Mouse (Mus musculus) MEL (cell line): ENCODE data around the gene Mfap2. TPM values are rescaled to one million over a fixed set of nuclear protein-coding genes. Genes with fewer than 3 reads are reported as not detected.

Experiments
- DNase-seq: peaks from one replicate; pipeline ENCODE4 v3.0.0; 2011; ENCODE audit warnings: low read depth, low spot score
- H3K27ac ChIP-seq: 2 replicates; pipeline ENCODE4 v1.5.1; 2012; ENCODE audit warnings: low read depth, mild to moderate bottlenecking, control low read depth, low read length, moderate library complexity; ENCODE audit not compliant: control insufficient read depth
- H3K27me3 ChIP-seq, 2 experiments: fragments of 150-350 bp in 1 of 2; sonication (generic) in 1 of 2; 2 replicates each; pipeline ENCODE4 v1.6.1; 2012; ENCODE audit warnings: low read length in 2 of 2, mild to moderate bottlenecking in 2 of 2, improper control_type of control experiment in 1 of 2, moderate library complexity in 1 of 2; ENCODE audit not compliant: insufficient read depth in 2 of 2, control insufficient read depth in 1 of 2
- H3K36me3 ChIP-seq, 2 experiments: 2 replicates each; pipeline ENCODE4 v1.6.1; 2012 to 2014; ENCODE audit warnings: low read length in 2 of 2, improper control_type of control experiment in 1 of 2, inconsistent platforms in 1 of 2, mild to moderate bottlenecking in 1 of 2; ENCODE audit not compliant: insufficient read depth in 2 of 2, control insufficient read depth in 1 of 2
- H3K4me1 ChIP-seq, 2 experiments: fragments of 150-350 bp in 1 of 2; sonication (generic) in 1 of 2; 2 replicates each; pipeline ENCODE4 v1.6.1; 2012; ENCODE audit warnings: low read length in 2 of 2, improper control_type of control experiment in 1 of 2, mild to moderate bottlenecking in 1 of 2; ENCODE audit not compliant: insufficient read depth in 2 of 2, control insufficient read depth in 1 of 2
- H3K4me3 ChIP-seq, 2 experiments: fragments of 150-350 bp in 1 of 2; sonication (generic) in 1 of 2; 2 replicates each; pipeline ENCODE4 v1.5.1; 2012; ENCODE audit warnings: low read depth in 2 of 2, low read length in 2 of 2, mild to moderate bottlenecking in 2 of 2, moderate library complexity in 2 of 2, control low read depth in 1 of 2, improper control_type of control experiment in 1 of 2; ENCODE audit not compliant: control insufficient read depth in 1 of 2, insufficient read depth in 1 of 2
- H3K79me2 ChIP-seq: 2 replicates; pipeline ENCODE4 v1.6.1; 2012; ENCODE audit warnings: mild to moderate bottlenecking, low read length, moderate library complexity; ENCODE audit not compliant: control insufficient read depth, poor library complexity, insufficient read depth
- H3K9ac ChIP-seq: 2 replicates; pipeline ENCODE4 v1.6.1; 2012; ENCODE audit warnings: low read depth, mild to moderate bottlenecking, control low read depth, low read length, moderate library complexity; ENCODE audit not compliant: control insufficient read depth, poor library complexity, severe bottlenecking
- H3K9me3 ChIP-seq: fragments of 150-350 bp; sonication (generic); replicated peaks from 2 replicates; pipeline ENCODE4 v1.6.1; 2012; ENCODE audit warnings: mild to moderate bottlenecking, low read length, improper control_type of control experiment, moderate library complexity; ENCODE audit not compliant: insufficient read depth
- BHLHE40 ChIP-seq: IDR thresholded peaks from 2 replicates; pipeline ENCODE4 v1.6.1; 2012; ENCODE audit warnings: low read depth, mild to moderate bottlenecking, inconsistent platforms, low read length, improper control_type of control experiment, borderline replicate concordance
- ELF1 ChIP-seq: IDR thresholded peaks from 2 replicates; pipeline ENCODE4 v1.6.1; 2014; ENCODE audit warnings: low read depth, mild to moderate bottlenecking, inconsistent platforms, low read length, improper control_type of control experiment, moderate library complexity
- EP300 ChIP-seq, 2 experiments: IDR thresholded peaks; 2 replicates each; pipeline ENCODE4 v1.6.1; 2011; ENCODE audit warnings: improper control_type of control experiment in 2 of 2, low read length in 2 of 2, low read depth in 1 of 2, mild to moderate bottlenecking in 1 of 2
- ETS1 ChIP-seq: IDR thresholded peaks from 2 replicates; pipeline ENCODE4 v1.6.1; 2012; ENCODE audit warnings: low read depth, mild to moderate bottlenecking, inconsistent platforms, low read length, improper control_type of control experiment, moderate library complexity
- GATA1 ChIP-seq: IDR thresholded peaks from 2 replicates; pipeline ENCODE4 v1.6.1; 2011; ENCODE audit warnings: low read depth, low read length, improper control_type of control experiment
- HCFC1 ChIP-seq: IDR thresholded peaks from 2 replicates; pipeline ENCODE4 v1.6.1; 2012; ENCODE audit warnings: low read depth, mild to moderate bottlenecking, inconsistent platforms, low read length, improper control_type of control experiment, moderate library complexity
- JUND ChIP-seq: IDR thresholded peaks from 2 replicates; pipeline ENCODE4 v1.6.1; 2011; ENCODE audit warnings: low read depth, mild to moderate bottlenecking, improper control_type of control experiment, low read length
- KAT2A ChIP-seq: conservative IDR thresholded peaks from 2 replicates; pipeline ENCODE4 v1.6.1; 2012; ENCODE audit warnings: low read depth, low read length, improper control_type of control experiment, inconsistent platforms
- MAFK ChIP-seq: IDR thresholded peaks from 2 replicates; pipeline ENCODE4 v1.6.1; 2011; ENCODE audit warnings: low read depth, mild to moderate bottlenecking, low read length, improper control_type of control experiment, borderline replicate concordance
- MAX ChIP-seq: IDR thresholded peaks from 2 replicates; pipeline ENCODE4 v1.6.1; 2011; ENCODE audit warnings: low read length, improper control_type of control experiment
- MAZ ChIP-seq: IDR thresholded peaks from 2 replicates; pipeline ENCODE4 v1.6.1; 2012; ENCODE audit warnings: low read depth, mild to moderate bottlenecking, inconsistent platforms, low read length, improper control_type of control experiment
- MEF2A ChIP-seq: IDR thresholded peaks from 2 replicates; pipeline ENCODE4 v1.6.1; 2014; ENCODE audit warnings: low read depth, mild to moderate bottlenecking, inconsistent platforms, low read length, improper control_type of control experiment; ENCODE audit not compliant: poor library complexity, insufficient replicate concordance, severe bottlenecking; ENCODE audit errors: extremely low read depth
- MXI1 ChIP-seq: IDR thresholded peaks from 2 replicates; pipeline ENCODE4 v1.6.1; 2011; ENCODE audit warnings: mild to moderate bottlenecking, low read depth, low read length, improper control_type of control experiment
- MYB ChIP-seq: IDR thresholded peaks from 2 replicates; pipeline ENCODE4 v1.6.1; 2011; ENCODE audit warnings: mild to moderate bottlenecking, low read depth, low read length, improper control_type of control experiment
- MYC ChIP-seq: IDR thresholded peaks from 2 replicates; pipeline ENCODE4 v1.6.1; 2011; ENCODE audit warnings: low read depth, mild to moderate bottlenecking, low read length, improper control_type of control experiment, moderate library complexity
- NRF1 ChIP-seq: IDR thresholded peaks from 2 replicates; pipeline ENCODE4 v1.6.1; 2014; ENCODE audit warnings: low read depth, mild to moderate bottlenecking, inconsistent platforms, low read length, improper control_type of control experiment, moderate library complexity; ENCODE audit not compliant: poor library complexity, insufficient read depth, severe bottlenecking
- POLR2A ChIP-seq, 2 experiments: IDR thresholded peaks; 2 replicates each; pipeline ENCODE4 v1.6.1; 2011 to 2012; ENCODE audit warnings: low read length in 2 of 2, mild to moderate bottlenecking in 2 of 2, control low read depth in 1 of 2, improper control_type of control experiment in 1 of 2, low read depth in 1 of 2, moderate library complexity in 1 of 2; ENCODE audit not compliant: control insufficient read depth in 1 of 2, insufficient read depth in 1 of 2, poor library complexity in 1 of 2
- POLR2AphosphoS5 ChIP-seq: IDR thresholded peaks from 2 replicates; pipeline ENCODE4 v1.6.1; 2012; ENCODE audit warnings: low read depth, borderline replicate concordance, mild to moderate bottlenecking, inconsistent platforms, low read length, moderate library complexity, mixed read lengths
- RAD21 ChIP-seq: IDR thresholded peaks from 2 replicates; pipeline ENCODE4 v1.6.1; 2011; ENCODE audit warnings: mild to moderate bottlenecking, low read depth, low read length, improper control_type of control experiment
- RCOR1 ChIP-seq: IDR thresholded peaks from 2 replicates; pipeline ENCODE4 v1.6.1; 2012; ENCODE audit warnings: low read depth, mild to moderate bottlenecking, inconsistent platforms, low read length, improper control_type of control experiment
- SIN3A ChIP-seq: IDR thresholded peaks from 2 replicates; pipeline ENCODE4 v1.6.1; 2012; ENCODE audit warnings: low read length, improper control_type of control experiment, inconsistent platforms
- TAL1 ChIP-seq: IDR thresholded peaks from 2 replicates; pipeline ENCODE4 v1.6.1; 2012; ENCODE audit warnings: mild to moderate bottlenecking, inconsistent platforms, low read length, moderate library complexity, mixed read lengths
- TBP ChIP-seq: IDR thresholded peaks from 2 replicates; pipeline ENCODE4 v1.8.0; 2011; ENCODE audit warnings: low read depth, low read length, improper control_type of control experiment
- TCF12 ChIP-seq: IDR thresholded peaks from 2 replicates; pipeline ENCODE4 v1.6.1; 2014; ENCODE audit warnings: low read depth, mild to moderate bottlenecking, inconsistent platforms, low read length, improper control_type of control experiment, moderate library complexity
- UBTF ChIP-seq: IDR thresholded peaks from 2 replicates; pipeline ENCODE4 v1.6.1; 2012; ENCODE audit warnings: low read depth, mild to moderate bottlenecking, inconsistent platforms, low read length, improper control_type of control experiment, moderate library complexity, borderline replicate concordance; ENCODE audit not compliant: insufficient read depth
- USF1 ChIP-seq: IDR thresholded peaks from 2 replicates; pipeline ENCODE4 v1.6.1; 2014; ENCODE audit warnings: low read depth, mild to moderate bottlenecking, inconsistent platforms, low read length, improper control_type of control experiment, moderate library complexity
- polyA plus RNA-seq, 2 experiments: library from polyadenylated mRNA; stranded (reverse) in 1 of 2; unstranded in 1 of 2; fragments of >175 nt in 1 of 2; fragments of >200 nt in 1 of 2; gene quantifications; 2 replicates each; pipeline versions ENCODE4 v1.2.1 to v1.2.4; 2012; ENCODE audit warnings: low replicate concordance in 2 of 2, low read depth in 1 of 2; ENCODE audit not compliant: insufficient read length in 2 of 2, insufficient read depth in 1 of 2, missing spikeins in 1 of 2
- total RNA-seq: library from RNA; depleted of rRNA; stranded (reverse); fragments of 300-350 nt; gene quantifications from 2 replicates; pipeline ENCODE4 v1.2.3, GENCODE M21; 2012

Mfap2 gene
- total and polyA plus RNA-seq, 3 experiments = not detected

DNA sequence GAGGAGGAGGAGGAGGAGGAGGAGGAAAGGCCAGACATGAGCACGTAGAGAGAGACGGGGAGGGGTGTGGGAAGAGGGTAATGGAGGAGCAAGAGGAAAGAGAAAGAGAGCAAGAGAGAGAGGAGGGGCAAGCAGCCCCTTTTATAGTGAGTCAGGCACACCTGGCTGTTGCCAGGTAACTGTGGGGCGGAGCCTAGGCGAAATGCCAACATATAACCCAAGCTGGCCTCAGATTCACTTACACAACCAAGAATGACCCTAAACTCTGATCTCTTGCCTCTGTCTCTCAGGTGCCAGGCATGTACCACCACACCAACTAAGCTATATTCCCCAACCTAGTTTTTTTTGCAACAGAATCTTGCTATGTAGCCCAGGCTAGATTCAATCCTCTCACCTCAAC is 27.4 kb upstream of the Mfap2 start:
- Histone ChIP-seq H3K27ac (peak overlapping the region; percentile 84), H3K9ac (peak overlapping the region; percentile 48), H3K36me3 (peaks cover 2 to 11% of the 10 kb centered on the region in 2 experiments; a peak in 3 of 4 replicates), H3K9me3 (no peaks in the 10 kb centered on the region), H3K4me1 (peaks cover 4 to 18% of the 10 kb centered on the region in 2 experiments), H3K4me3 (peak overlapping the region; percentile 5 to 41; a peak in 3 of 4 replicates), H3K27me3 (no peaks in the 10 kb centered on the region), H3K79me2 (peaks cover 8% of the 10 kb centered on the region)
- no peak for DNase-seq
- TF ChIP-seq POLR2A (IDR thresholded peaks at IDR 0.05; ENCODE audit: control insufficient read depth in 1 of 2, insufficient read depth in 1 of 2, low read depth in 1 of 2, low read length in 2 of 2, poor library complexity in 1 of 2) = no peak
- no peak for TF ChIP-seq MAFK
- no peak for TF ChIP-seq RCOR1
- TF ChIP-seq MYB = no peak

DNA sequence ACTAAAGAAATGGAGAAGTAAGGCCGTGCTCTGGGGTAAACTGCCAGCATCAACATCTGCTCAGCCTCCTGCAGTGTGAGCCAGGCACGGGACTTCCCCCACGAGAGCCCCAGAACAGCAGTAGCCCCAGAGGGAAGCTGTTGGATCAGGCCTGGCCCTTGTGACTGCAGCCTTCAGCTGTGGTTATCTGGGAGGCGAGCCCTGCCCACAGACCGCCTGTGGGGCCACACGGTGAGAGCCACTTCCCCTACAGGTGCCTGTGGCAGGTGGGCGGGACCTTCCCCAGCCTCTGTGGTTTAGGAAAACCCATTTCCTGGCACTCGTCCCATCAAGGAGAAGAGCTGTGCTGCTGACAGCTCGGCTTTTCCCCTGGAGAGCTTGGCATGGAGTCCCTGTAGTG is 26.8 kb upstream of the Mfap2 start:
- Histone ChIP-seq H3K4me3 (peak overlapping the region; percentile 5 to 41; a peak in 2 of 4 replicates), H3K9ac (peak overlapping the region; percentile 48), H3K79me2 (peaks cover 8% of the 10 kb centered on the region), H3K4me1 (peaks cover 4 to 17% of the 10 kb centered on the region in 2 experiments), H3K9me3 (no peaks in the 10 kb centered on the region), H3K36me3 (peaks cover 2 to 10% of the 10 kb centered on the region in 2 experiments; a peak in 3 of 4 replicates), H3K27me3 (no peaks in the 10 kb centered on the region), H3K27ac (peak overlapping the region; percentile 84)
- TF ChIP-seq POLR2AphosphoS5 (no peak), MXI1 (peak; percentile 81), KAT2A (no peak), GATA1 (0 out of 2 replicates have a peak, but pooled peaks have one; percentile 16), RCOR1 (no peak), ETS1 (peak; percentile 97), MEF2A (no peak), MAZ (no peak; the same call in 1 of the 2 replicates), TCF12 (peak; percentile 95), BHLHE40 (peak; percentile 99), RAD21 (no peak), ELF1 (0 out of 2 replicates have a peak, but pooled peaks have one; percentile 20), HCFC1 (peak; percentile 53), NRF1 (peak; percentile 37; the same call in 1 of the 2 replicates), TBP (peak; percentile 80), UBTF (no peak), USF1 (peak; percentile 64), MAX (peak; percentile 32; the same call in 1 of the 2 replicates), SIN3A (peak; percentile 85), JUND (no peak), MYC (peak; percentile 59; the same call in 1 of the 2 replicates), EP300 (IDR thresholded peaks at IDR 0.05; ENCODE audit: low read depth in 1 of 2, low read length in 2 of 2) (peak; percentile 73 to 85), TAL1 (peak; percentile 71)
- DNase-seq = peak; percentile 93
